Mouse (Mus musculus): ENCODE results near the gene Spon2. TPM values are rescaled to one million over a fixed set of nuclear protein-coding genes. Genes with fewer than 3 reads are reported as not detected.

Gene Spon2
- polyA plus RNA-seq, 1 experiment: 3.1 TPM

DNA sequence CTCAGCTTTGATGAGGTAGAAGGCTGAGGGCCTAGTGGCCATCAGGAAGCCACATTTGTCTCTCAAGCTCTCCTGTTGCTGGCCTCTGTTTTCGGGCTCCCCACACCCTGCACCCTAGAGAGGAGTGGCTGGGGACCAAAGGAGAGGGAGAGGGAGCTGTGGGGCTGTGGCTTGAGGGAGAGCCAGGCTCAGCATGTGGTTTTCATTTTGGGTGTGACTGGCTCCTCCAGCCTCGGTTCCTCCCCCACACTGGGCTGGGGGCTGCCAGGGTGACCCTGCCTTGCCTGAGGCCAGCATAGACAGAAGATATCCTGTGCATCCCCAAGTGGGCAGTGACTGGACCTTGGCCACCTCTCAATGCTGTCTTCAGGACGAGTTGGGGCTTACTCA is 20.0 kb upstream of the Spon2 start:
- no peak overlapping the region for H3K4me3 ChIP-seq (replicated peaks; ENCODE audit: control insufficient read depth, low read depth, low read length)
- H3K27ac ChIP-seq (ENCODE audit: control insufficient read depth, insufficient read depth, low read depth, low read length, poor library complexity): no peak overlapping the region
- TF ChIP-seq POLR2A (IDR thresholded peaks at IDR 0.05; ENCODE audit: borderline replicate concordance, control insufficient read depth, low read depth, low read length) (no peak), CTCF (IDR thresholded peaks at IDR 0.05; ENCODE audit: control insufficient read depth, insufficient read depth, low read length) (no peak)
- H3K4me1 ChIP-seq (ENCODE audit: control insufficient read depth, insufficient read depth, low read length): no peaks in the 10 kb centered on the region
- 39% methylated on average over 3 of the region's 3 CpGs for WGBS

DNA sequence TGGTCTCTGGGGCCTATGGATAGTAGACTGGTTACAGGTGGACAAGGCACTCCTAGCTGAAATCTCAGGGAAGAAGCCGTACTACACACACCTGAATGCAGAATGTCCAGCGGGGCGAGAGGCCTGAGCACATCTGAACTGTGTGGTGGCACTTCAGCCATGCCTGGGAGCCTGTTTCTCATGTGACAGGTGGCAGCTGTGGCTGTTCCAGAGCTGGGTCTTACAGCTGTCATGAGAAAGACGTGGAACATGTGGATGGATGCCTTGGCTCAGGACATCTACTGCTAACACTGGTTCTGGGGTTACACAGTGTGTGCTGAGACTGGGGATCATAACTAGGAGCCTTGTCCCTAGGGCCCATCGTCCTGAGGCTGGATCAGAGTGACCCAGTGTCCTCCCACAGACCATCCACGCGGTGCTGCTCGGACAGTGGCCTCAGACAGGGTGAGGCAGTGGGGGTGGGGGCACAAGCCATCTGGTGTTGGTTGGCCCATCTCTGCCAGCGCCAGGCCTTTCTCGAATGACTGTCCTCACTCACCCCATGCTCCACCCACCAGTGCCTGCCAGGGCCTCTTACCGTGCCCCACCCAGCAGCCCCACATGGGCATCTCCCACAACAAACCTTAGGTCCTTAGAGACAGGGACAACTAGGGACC is 19.5 kb upstream of the Spon2 start:
- Histone ChIP-seq H3K27ac (ENCODE audit: control insufficient read depth, insufficient read depth, low read depth, low read length, poor library complexity) (no peak overlapping the region), H3K4me1 (ENCODE audit: control insufficient read depth, insufficient read depth, low read length) (no peaks in the 10 kb centered on the region), H3K4me3 (replicated peaks; ENCODE audit: control insufficient read depth, low read depth, low read length) (no peak overlapping the region)
- 78% methylated on average over 11 of the region's 11 CpGs for WGBS
- TF ChIP-seq CTCF (IDR thresholded peaks at IDR 0.05; ENCODE audit: control insufficient read depth, insufficient read depth, low read length): no peak
- TF ChIP-seq POLR2A (IDR thresholded peaks at IDR 0.05; ENCODE audit: borderline replicate concordance, control insufficient read depth, low read depth, low read length): no peak

GRCm38 (mm10) chr5:33234391-33235031 is 16.3 kb upstream of the Spon2 start:
- Histone ChIP-seq H3K4me3 (replicated peaks; ENCODE audit: control insufficient read depth, low read depth, low read length) (no peak overlapping the region), H3K4me1 (ENCODE audit: control insufficient read depth, insufficient read depth, low read length) (no peaks in the 10 kb centered on the region), H3K27ac (ENCODE audit: control insufficient read depth, insufficient read depth, low read depth, low read length, poor library complexity) (no peak overlapping the region)
- WGBS: 73% methylated on average over 13 of the region's 13 CpGs
- TF ChIP-seq CTCF (IDR thresholded peaks at IDR 0.05; ENCODE audit: control insufficient read depth, insufficient read depth, low read length): no peak
- TF ChIP-seq POLR2A (IDR thresholded peaks at IDR 0.05; ENCODE audit: borderline replicate concordance, control insufficient read depth, low read depth, low read length): no peak

GRCm38 (mm10) chr5:33232791-33233190 is 14.5 kb upstream of the Spon2 start:
- WGBS: 81% methylated on average over 5 of the region's 5 CpGs
- TF ChIP-seq CTCF (IDR thresholded peaks at IDR 0.05; ENCODE audit: control insufficient read depth, insufficient read depth, low read length): no peak
- TF ChIP-seq POLR2A (IDR thresholded peaks at IDR 0.05; ENCODE audit: borderline replicate concordance, control insufficient read depth, low read depth, low read length): no peak
- Histone ChIP-seq H3K4me3 (replicated peaks; ENCODE audit: control insufficient read depth, low read depth, low read length) (no peak overlapping the region), H3K4me1 (ENCODE audit: control insufficient read depth, insufficient read depth, low read length) (no peaks in the 10 kb centered on the region), H3K27ac (ENCODE audit: control insufficient read depth, insufficient read depth, low read depth, low read length, poor library complexity) (no peak overlapping the region)

- WGBS: 75% methylated on average over 5 of the region's 5 CpGs
- H3K4me3 ChIP-seq (replicated peaks; ENCODE audit: control insufficient read depth, low read depth, low read length): no peak overlapping the region
- no peaks in the 10 kb centered on the region for H3K4me1 ChIP-seq (ENCODE audit: control insufficient read depth, insufficient read depth, low read length)
- no peak overlapping the region for H3K27ac ChIP-seq (ENCODE audit: control insufficient read depth, insufficient read depth, low read depth, low read length, poor library complexity)
- TF ChIP-seq POLR2A (IDR thresholded peaks at IDR 0.05; ENCODE audit: borderline replicate concordance, control insufficient read depth, low read depth, low read length) (no peak), CTCF (IDR thresholded peaks at IDR 0.05; ENCODE audit: control insufficient read depth, insufficient read depth, low read length) (no peak)
Observed at GRCm38 (mm10) chr5:33230285-33230684, 12.0 kb upstream of the Spon2 start.

- 73% methylated on average over 5 of the region's 5 CpGs for WGBS
- Histone ChIP-seq H3K27ac (ENCODE audit: control insufficient read depth, insufficient read depth, low read depth, low read length, poor library complexity) (no peak overlapping the region), H3K4me3 (replicated peaks; ENCODE audit: control insufficient read depth, low read depth, low read length) (no peak overlapping the region), H3K4me1 (ENCODE audit: control insufficient read depth, insufficient read depth, low read length) (no peaks in the 10 kb centered on the region)
- TF ChIP-seq CTCF (IDR thresholded peaks at IDR 0.05; ENCODE audit: control insufficient read depth, insufficient read depth, low read length) (no peak), POLR2A (IDR thresholded peaks at IDR 0.05; ENCODE audit: borderline replicate concordance, control insufficient read depth, low read depth, low read length) (no peak)
Observed at GRCm38 (mm10) chr5:33228428-33228827, 10.2 kb upstream of the Spon2 start.

DNA sequence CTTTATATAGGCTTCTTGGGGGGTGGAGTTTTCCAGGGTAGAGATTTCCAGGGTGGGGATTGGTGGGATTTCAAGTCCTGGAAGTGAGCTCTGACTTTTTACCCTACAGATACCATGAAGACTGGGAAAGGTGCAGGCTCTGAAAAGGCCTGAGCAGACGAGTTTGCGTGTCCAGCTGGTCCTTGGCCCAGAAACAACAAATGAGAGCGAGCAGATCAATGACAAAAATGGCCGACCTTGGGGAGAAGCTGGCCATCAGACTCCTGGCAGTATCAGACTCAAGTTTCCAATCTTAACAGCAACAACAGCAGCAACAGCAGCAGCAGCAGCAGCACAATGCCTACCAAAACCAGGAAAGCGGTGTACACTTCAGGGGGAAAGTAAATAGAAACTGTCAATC is 7.4 kb upstream of the Spon2 start:
- Histone ChIP-seq H3K4me3 (replicated peaks; ENCODE audit: control insufficient read depth, low read depth, low read length) (no peak overlapping the region), H3K4me1 (ENCODE audit: control insufficient read depth, insufficient read depth, low read length) (no peaks in the 10 kb centered on the region), H3K27ac (ENCODE audit: control insufficient read depth, insufficient read depth, low read depth, low read length, poor library complexity) (no peak overlapping the region)
- WGBS: 84% methylated on average over 5 of the region's 5 CpGs
- TF ChIP-seq POLR2A (IDR thresholded peaks at IDR 0.05; ENCODE audit: borderline replicate concordance, control insufficient read depth, low read depth, low read length) (no peak), CTCF (IDR thresholded peaks at IDR 0.05; ENCODE audit: control insufficient read depth, insufficient read depth, low read length) (no peak)

- Histone ChIP-seq H3K27ac (ENCODE audit: control insufficient read depth, insufficient read depth, low read depth, low read length, poor library complexity) (no peak overlapping the region), H3K4me3 (replicated peaks; ENCODE audit: control insufficient read depth, low read depth, low read length) (no peak overlapping the region), H3K4me1 (ENCODE audit: control insufficient read depth, insufficient read depth, low read length) (no peaks in the 10 kb centered on the region)
- TF ChIP-seq POLR2A (IDR thresholded peaks at IDR 0.05; ENCODE audit: borderline replicate concordance, control insufficient read depth, low read depth, low read length) (no peak), CTCF (IDR thresholded peaks at IDR 0.05; ENCODE audit: control insufficient read depth, insufficient read depth, low read length) (no peak)
- 88% methylated on average over 7 of the region's 7 CpGs for WGBS
Observed at GRCm38 (mm10) chr5:33224491-33224890, 6.2 kb upstream of the Spon2 start.
